Mouse (Mus musculus) megakaryocyte, embryonic 14.5 days (primary cell): Measurements from ENCODE around the gene Ankrd34c.

Experiments used
- FLI1 ChIP-seq: IDR thresholded peaks from 2 replicates; pipeline ENCODE4 v1.6.1; 2012; ENCODE audit warnings: low read length, inconsistent platforms, mixed read lengths
- GATA1 ChIP-seq: IDR thresholded peaks from 3 replicates; pipeline ENCODE4 v1.6.1; 2012; ENCODE audit warnings: mixed read lengths, low read length, inconsistent platforms, borderline replicate concordance

GRCm38 (mm10) chr9:89757571-89757970 is 19.3 kb upstream of the Ankrd34c start:
- no peak for TF ChIP-seq GATA1
- no peak for TF ChIP-seq FLI1
